Mouse (Mus musculus): ENCODE data around the gene Ctnnb1. TPM values are rescaled to one million over a fixed set of nuclear protein-coding genes. Genes with fewer than 3 reads are reported as not detected.

Gene Ctnnb1
- polyA plus RNA-seq, 1 experiment from 2014 or later = 819 TPM

DNA sequence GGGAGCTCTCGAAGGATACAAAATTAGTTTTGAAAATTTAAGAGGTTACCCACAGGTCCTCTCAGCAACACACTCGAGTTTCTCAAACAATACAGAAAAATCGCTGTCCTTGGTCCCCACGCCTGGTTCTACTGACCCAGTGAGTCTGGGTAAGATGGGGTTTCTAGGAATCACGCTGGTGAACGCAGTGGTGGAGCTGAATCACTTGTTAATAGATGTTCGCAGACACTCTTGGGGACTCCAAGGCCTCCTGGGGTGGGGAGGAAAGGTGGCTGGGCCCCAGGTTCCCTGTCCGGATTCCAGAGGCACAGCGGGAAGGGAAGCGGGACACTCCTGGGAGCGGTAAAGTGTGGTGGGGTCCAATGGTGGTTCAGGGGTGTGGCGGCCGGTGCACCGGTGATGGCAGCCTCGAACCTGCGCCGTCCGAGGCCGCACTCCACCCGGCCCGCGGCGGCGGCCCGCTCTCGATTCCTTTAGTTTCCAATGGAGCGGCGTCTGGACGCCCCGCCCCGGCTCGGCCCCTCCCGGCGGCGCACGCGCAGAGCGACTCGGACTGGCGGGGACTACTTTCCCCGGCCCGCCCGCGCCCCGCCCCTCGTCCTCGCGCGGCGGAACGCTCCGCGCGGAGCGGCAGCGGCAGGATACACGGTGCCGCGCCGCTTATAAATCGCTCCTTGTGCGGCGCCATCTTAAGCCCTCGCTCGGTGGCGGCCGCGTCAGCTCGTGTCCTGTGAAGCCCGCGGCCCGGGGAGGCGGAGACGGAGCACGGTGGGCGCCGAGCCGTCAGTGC is 4.0 kb downstream of the Ctnnb1 start:
- H3K9ac ChIP-seq (ENCODE audit: low read length) = peak overlapping the region; percentile 94
- H3K27ac ChIP-seq (ENCODE audit: low read depth, low read length) = peak overlapping the region; percentile 97
- no peaks in the 10 kb centered on the region for H3K9me3 ChIP-seq (ENCODE audit: control insufficient read depth, low read length)
- H3K4me1 ChIP-seq (ENCODE audit: control insufficient read depth, insufficient read depth, low read length) = peaks cover 12% of the 10 kb centered on the region; the same call in 1 of the 2 replicates
- H3K36me3 ChIP-seq (ENCODE audit: control insufficient read depth, insufficient read depth, low read length) = no peaks in the 10 kb centered on the region; the same call in 1 of the 2 replicates
- 5% methylated on average over 67 of the region's 78 CpGs for WGBS
- ATAC-seq (ENCODE audit: insufficient read depth, low FRiP score, low TSS enrichment) = peak; percentile 85
- DNase-seq (ENCODE audit: low spot score) = peak; percentile 98
- peak overlapping the region; percentile 24 for H3K4me2 ChIP-seq (ENCODE audit: low read depth)
- H3K27me3 ChIP-seq (ENCODE audit: control insufficient read depth, insufficient read depth, low read length) = no peaks in the 10 kb centered on the region
- H3K4me3 ChIP-seq (ENCODE audit: low read depth, low read length) = peak overlapping the region; percentile 93

DNA sequence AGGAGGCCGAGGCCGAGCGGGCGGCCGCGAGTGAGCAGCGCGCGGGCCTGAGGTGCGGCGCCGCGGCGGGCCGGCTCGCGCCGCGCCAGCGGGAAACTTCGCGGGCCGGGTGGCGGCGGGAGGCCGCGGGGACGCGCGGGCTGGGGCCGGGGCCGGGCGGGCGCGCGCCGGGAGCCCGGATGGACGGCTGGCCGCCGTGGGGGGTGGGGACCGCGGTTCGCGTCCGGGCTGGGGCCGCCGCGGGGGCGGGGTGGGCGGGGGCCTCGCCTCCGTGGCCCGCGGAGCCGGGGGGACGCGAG is 4.5 kb downstream of the Ctnnb1 start:
- peaks cover 15% of the 10 kb centered on the region; the same call in 1 of the 2 replicates for H3K4me1 ChIP-seq (ENCODE audit: control insufficient read depth, insufficient read depth, low read length)
- DNase-seq (ENCODE audit: low spot score) = no peak
- 2% methylated on average over 31 of the region's 58 CpGs for WGBS

DNA sequence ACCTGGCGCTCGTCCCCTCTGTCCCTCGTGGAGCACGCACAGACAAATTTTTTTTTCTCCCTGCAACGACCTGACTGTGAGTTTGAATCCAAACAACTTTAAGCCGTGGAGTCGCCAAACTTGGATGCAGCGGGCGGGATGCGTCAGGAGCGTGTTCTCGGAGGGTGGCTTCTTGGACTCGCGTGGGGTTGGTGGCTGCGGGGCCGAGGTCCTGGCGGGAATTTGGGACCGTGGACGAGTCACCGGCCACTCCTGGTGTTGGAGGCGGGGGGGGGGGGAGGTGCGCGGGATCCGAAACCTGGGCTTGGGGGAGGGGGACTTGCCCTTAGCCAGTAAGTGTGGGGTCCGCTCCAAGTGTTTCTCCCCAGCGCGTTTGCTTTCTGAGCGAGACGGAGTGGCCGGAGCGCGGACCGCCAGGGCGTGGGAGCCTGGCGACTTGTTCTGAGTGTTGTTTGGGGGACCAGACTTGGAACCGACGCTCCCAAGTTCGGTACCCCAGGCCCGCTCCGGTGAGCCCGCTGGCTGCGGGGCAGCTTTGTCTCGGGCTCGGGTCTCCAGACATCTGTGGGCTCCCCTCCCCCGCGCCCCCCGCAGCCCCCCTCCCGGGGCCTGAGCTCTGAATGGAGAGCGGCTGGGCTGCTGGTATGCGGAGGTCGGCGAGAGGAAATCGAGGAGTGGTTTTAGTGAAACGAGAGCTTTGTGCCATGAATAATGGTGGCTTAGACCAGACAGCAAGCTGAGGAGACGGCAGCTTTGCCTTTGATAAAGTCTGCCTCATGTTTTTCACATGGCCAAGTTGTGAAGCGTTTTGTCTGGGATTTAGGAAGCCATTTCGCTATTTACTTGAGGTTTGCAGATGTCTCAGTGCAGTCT is 5.1 kb downstream of the Ctnnb1 start:
- no peaks in the 10 kb centered on the region for H3K27me3 ChIP-seq (ENCODE audit: control insufficient read depth, insufficient read depth, low read length)
- H3K4me2 ChIP-seq (ENCODE audit: low read depth) = peak overlapping the region; percentile 96
- H3K9me3 ChIP-seq (ENCODE audit: control insufficient read depth, low read length) = no peaks in the 10 kb centered on the region
- H3K4me3 ChIP-seq (ENCODE audit: low read depth, low read length) = peak overlapping the region; percentile 93
- DNase-seq (ENCODE audit: low spot score) = peak; percentile 78
- peak; percentile 64 for ATAC-seq (ENCODE audit: insufficient read depth, low FRiP score, low TSS enrichment)
- H3K4me1 ChIP-seq (ENCODE audit: control insufficient read depth, insufficient read depth, low read length) = peaks cover 15% of the 10 kb centered on the region; the same call in 1 of the 2 replicates
- under 1% methylated on average over 57 of the region's 57 CpGs for WGBS
- H3K27ac ChIP-seq (ENCODE audit: low read depth, low read length) = peak overlapping the region; percentile 97
- H3K9ac ChIP-seq (ENCODE audit: low read length) = peak overlapping the region; percentile 94
- no peaks in the 10 kb centered on the region; the same call in 1 of the 2 replicates for H3K36me3 ChIP-seq (ENCODE audit: control insufficient read depth, insufficient read depth, low read length)

More for the DNA sequence above, 4.5 kb downstream of the Ctnnb1 start:
- Histone ChIP-seq H3K4me2 (ENCODE audit: low read depth) (peak overlapping the region; percentile 96), H3K27ac (ENCODE audit: low read depth, low read length) (peak overlapping the region; percentile 97), H3K27me3 (ENCODE audit: control insufficient read depth, insufficient read depth, low read length) (no peaks in the 10 kb centered on the region), H3K4me3 (ENCODE audit: low read depth, low read length) (peak overlapping the region; percentile 93), H3K36me3 (ENCODE audit: control insufficient read depth, insufficient read depth, low read length) (no peaks in the 10 kb centered on the region; the same call in 1 of the 2 replicates), H3K9me3 (ENCODE audit: control insufficient read depth, low read length) (no peaks in the 10 kb centered on the region), H3K9ac (ENCODE audit: low read length) (peak overlapping the region; percentile 94)
- no peak for ATAC-seq (ENCODE audit: insufficient read depth, low FRiP score, low TSS enrichment)

DNA sequence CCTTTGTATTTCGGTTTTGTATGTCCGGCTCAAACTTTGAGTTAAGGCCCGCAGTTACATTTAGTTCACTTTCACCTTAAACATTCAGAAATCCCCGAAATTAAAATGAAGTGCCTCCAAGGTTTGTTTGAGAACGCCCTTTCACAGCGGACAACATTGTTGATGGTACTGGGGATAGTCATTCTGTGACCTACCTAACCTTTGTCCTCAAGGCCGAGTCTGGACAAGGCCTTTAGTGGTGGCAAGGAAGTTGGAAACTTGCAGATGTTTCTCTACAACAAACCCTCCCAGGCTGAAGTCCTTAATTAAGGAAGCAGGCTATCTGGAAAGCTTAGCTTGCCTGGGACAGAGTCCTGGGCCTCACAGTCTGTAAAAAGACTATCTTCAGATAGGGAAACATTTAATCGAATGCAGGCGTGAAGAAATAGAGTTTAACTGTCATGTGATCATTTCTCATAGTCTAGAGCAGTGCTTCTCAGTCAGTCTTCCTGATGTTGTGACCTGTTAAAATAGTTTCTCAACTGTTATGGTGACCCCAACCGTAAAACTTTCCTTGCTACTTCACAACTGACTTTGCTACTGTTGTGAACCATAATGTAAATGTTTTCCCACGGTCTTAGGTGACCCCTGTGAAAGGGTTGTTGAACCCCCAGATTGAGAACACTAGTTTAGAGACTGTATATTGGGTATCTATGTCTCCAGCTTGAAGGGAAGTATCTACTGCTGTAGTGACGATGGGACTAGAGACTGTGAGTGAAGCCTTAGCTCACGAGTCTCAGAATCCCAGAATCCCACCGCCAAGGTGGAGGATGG is 6.0 kb downstream of the Ctnnb1 start:
- Histone ChIP-seq H3K4me2 (ENCODE audit: low read depth) (peak overlapping the region; percentile 96), H3K9me3 (ENCODE audit: control insufficient read depth, low read length) (no peaks in the 10 kb centered on the region), H3K27me3 (ENCODE audit: control insufficient read depth, insufficient read depth, low read length) (no peaks in the 10 kb centered on the region), H3K36me3 (ENCODE audit: control insufficient read depth, insufficient read depth, low read length) (no peaks in the 10 kb centered on the region; the same call in 1 of the 2 replicates), H3K27ac (ENCODE audit: low read depth, low read length) (no peak overlapping the region), H3K9ac (ENCODE audit: low read length) (peak overlapping the region; percentile 94), H3K4me1 (ENCODE audit: control insufficient read depth, insufficient read depth, low read length) (peaks cover 15% of the 10 kb centered on the region; the same call in 1 of the 2 replicates), H3K4me3 (ENCODE audit: low read depth, low read length) (peak overlapping the region; percentile 93)
- no peak for DNase-seq (ENCODE audit: low spot score)
- ATAC-seq (ENCODE audit: insufficient read depth, low FRiP score, low TSS enrichment) = no peak
- WGBS = 19% methylated on average over 14 of the region's 14 CpGs

DNA sequence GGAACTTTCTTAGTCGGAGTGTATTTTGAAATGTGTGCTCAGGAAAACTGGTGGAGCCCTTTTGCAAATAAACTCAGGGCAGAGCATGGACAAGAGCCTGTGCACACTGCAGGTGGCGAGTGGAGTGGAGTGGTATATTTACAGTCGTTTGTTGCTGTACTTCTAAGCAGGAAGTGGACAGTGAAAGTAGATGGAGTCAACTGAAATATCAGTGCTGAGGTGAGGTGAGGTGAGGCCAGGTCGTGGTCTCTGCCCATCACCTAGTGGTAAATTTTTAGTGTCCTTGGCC is 6.6 kb downstream of the Ctnnb1 start:
- no peak for DNase-seq (ENCODE audit: low spot score)
- H3K36me3 ChIP-seq (ENCODE audit: control insufficient read depth, insufficient read depth, low read length) = no peaks in the 10 kb centered on the region; the same call in 1 of the 2 replicates
- H3K4me3 ChIP-seq (ENCODE audit: low read depth, low read length) = peak overlapping the region; percentile 93
- no peak for ATAC-seq (ENCODE audit: insufficient read depth, low FRiP score, low TSS enrichment)
- no peaks in the 10 kb centered on the region for H3K27me3 ChIP-seq (ENCODE audit: control insufficient read depth, insufficient read depth, low read length)
- H3K4me2 ChIP-seq (ENCODE audit: low read depth) = peak overlapping the region; percentile 96
- H3K4me1 ChIP-seq (ENCODE audit: control insufficient read depth, insufficient read depth, low read length) = peaks cover 15% of the 10 kb centered on the region; the same call in 1 of the 2 replicates
- H3K9me3 ChIP-seq (ENCODE audit: control insufficient read depth, low read length) = no peaks in the 10 kb centered on the region
- peak overlapping the region; percentile 94; the same call in 1 of the 2 replicates for H3K9ac ChIP-seq (ENCODE audit: low read length)
- 22% methylated on average over 4 of the region's 4 CpGs for WGBS
- no peak overlapping the region for H3K27ac ChIP-seq (ENCODE audit: low read depth, low read length)

DNA sequence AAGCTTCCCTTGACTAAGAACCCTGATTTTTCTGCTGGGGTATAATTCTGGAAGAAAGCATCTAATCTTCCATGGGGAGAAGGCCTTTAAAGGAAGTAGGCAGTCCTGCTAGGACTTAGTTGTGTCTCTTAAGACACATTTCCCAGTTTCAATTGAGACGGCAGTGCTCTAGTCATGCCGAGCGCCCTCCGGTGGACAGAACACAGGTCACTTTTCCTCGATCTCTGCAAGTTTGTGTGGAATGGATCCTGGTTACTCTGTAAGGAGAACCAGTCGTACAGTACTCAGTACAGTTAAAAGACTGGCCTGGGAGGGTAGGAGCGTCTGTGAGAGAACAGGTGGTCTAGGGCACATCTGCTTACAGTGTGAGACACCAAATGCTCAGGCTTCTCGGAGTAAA is 7.3 kb downstream of the Ctnnb1 start:
- no peaks in the 10 kb centered on the region; the same call in 1 of the 2 replicates for H3K36me3 ChIP-seq (ENCODE audit: control insufficient read depth, insufficient read depth, low read length)
- peak; percentile 74 for DNase-seq (ENCODE audit: low spot score)
- peaks cover 17% of the 10 kb centered on the region; the same call in 1 of the 2 replicates for H3K4me1 ChIP-seq (ENCODE audit: control insufficient read depth, insufficient read depth, low read length)
- ATAC-seq (ENCODE audit: insufficient read depth, low FRiP score, low TSS enrichment) = no peak
- H3K4me3 ChIP-seq (ENCODE audit: low read depth, low read length) = peak overlapping the region; percentile 93; the same call in 1 of the 2 replicates
- peak overlapping the region; percentile 96 for H3K4me2 ChIP-seq (ENCODE audit: low read depth)
- H3K9ac ChIP-seq (ENCODE audit: low read length) = no peak overlapping the region
- H3K27me3 ChIP-seq (ENCODE audit: control insufficient read depth, insufficient read depth, low read length) = no peaks in the 10 kb centered on the region
- H3K27ac ChIP-seq (ENCODE audit: low read depth, low read length) = no peak overlapping the region
- 32% methylated on average over 8 of the region's 8 CpGs for WGBS
- no peaks in the 10 kb centered on the region for H3K9me3 ChIP-seq (ENCODE audit: control insufficient read depth, low read length)

DNA sequence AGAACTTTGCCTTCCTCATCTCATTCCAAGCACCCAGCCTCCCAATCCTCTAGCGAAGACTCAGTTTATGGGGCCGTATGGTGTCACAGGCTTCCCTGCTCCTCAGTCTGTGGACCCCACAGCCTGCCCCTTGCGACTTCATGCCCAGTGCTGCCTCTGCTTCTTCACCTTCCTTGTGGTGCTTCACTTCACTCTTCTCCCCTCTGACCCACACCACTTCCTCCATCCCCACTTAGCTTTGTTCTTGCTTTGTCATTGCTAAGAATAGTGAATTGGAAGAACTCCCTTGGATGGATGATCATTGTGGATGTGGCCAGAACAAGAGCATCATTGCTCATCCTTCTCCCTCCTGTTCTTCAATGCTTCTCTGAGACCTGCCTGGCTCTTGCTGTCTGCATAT is 11.8 kb downstream of the Ctnnb1 start:
- WGBS = 84% methylated on average over 3 of the region's 3 CpGs
- Histone ChIP-seq H3K4me1 (ENCODE audit: control insufficient read depth, insufficient read depth, low read length) (peaks cover 9% of the 10 kb centered on the region; the same call in 1 of the 2 replicates), H3K9ac (ENCODE audit: low read length) (no peak overlapping the region), H3K4me3 (ENCODE audit: low read depth, low read length) (no peak overlapping the region), H3K4me2 (ENCODE audit: low read depth) (no peak overlapping the region), H3K27me3 (ENCODE audit: control insufficient read depth, insufficient read depth, low read length) (no peaks in the 10 kb centered on the region), H3K9me3 (ENCODE audit: control insufficient read depth, low read length) (no peaks in the 10 kb centered on the region), H3K36me3 (ENCODE audit: control insufficient read depth, insufficient read depth, low read length) (no peaks in the 10 kb centered on the region), H3K27ac (ENCODE audit: low read depth, low read length) (no peak overlapping the region)
- no peak for ATAC-seq (ENCODE audit: insufficient read depth, low FRiP score, low TSS enrichment)
- no peak for DNase-seq (ENCODE audit: low spot score)

DNA sequence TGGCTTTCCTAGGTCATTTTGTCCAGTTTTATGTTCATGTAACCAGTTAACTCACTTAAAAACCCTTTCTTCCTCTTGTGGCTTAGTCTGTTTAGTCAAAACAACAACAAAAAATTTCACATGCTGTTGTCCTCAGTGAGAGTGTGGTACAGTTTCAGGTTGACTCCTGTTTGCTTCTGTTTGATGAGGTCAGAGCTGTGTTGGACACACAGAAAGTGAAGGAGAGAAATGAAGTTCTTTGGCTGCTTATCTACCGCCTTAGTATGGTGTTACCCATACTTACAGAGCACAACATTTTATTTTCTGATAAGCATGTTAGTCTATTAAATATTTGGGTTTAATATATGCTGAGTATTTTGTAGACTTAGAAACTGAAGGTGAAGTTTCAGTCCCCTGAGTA is 14.7 kb downstream of the Ctnnb1 start:
- peaks cover 2% of the 10 kb centered on the region; the same call in 1 of the 2 replicates for H3K4me1 ChIP-seq (ENCODE audit: control insufficient read depth, insufficient read depth, low read length)
- H3K27me3 ChIP-seq (ENCODE audit: control insufficient read depth, insufficient read depth, low read length) = no peaks in the 10 kb centered on the region
- no peak overlapping the region for H3K9ac ChIP-seq (ENCODE audit: low read length)
- H3K27ac ChIP-seq (ENCODE audit: low read depth, low read length) = no peak overlapping the region
- H3K9me3 ChIP-seq (ENCODE audit: control insufficient read depth, low read length) = no peaks in the 10 kb centered on the region
- no peak overlapping the region for H3K4me3 ChIP-seq (ENCODE audit: low read depth, low read length)
- ATAC-seq (ENCODE audit: insufficient read depth, low FRiP score, low TSS enrichment) = no peak
- no peaks in the 10 kb centered on the region for H3K36me3 ChIP-seq (ENCODE audit: control insufficient read depth, insufficient read depth, low read length)
- H3K4me2 ChIP-seq (ENCODE audit: low read depth) = no peak overlapping the region
- DNase-seq (ENCODE audit: low spot score) = no peak
- WGBS = 91% methylated on average over 1 of the region's 1 CpGs
